Mouse (Mus musculus): ENCODE measurements around the gene Pln.

Gene Pln

DNA sequence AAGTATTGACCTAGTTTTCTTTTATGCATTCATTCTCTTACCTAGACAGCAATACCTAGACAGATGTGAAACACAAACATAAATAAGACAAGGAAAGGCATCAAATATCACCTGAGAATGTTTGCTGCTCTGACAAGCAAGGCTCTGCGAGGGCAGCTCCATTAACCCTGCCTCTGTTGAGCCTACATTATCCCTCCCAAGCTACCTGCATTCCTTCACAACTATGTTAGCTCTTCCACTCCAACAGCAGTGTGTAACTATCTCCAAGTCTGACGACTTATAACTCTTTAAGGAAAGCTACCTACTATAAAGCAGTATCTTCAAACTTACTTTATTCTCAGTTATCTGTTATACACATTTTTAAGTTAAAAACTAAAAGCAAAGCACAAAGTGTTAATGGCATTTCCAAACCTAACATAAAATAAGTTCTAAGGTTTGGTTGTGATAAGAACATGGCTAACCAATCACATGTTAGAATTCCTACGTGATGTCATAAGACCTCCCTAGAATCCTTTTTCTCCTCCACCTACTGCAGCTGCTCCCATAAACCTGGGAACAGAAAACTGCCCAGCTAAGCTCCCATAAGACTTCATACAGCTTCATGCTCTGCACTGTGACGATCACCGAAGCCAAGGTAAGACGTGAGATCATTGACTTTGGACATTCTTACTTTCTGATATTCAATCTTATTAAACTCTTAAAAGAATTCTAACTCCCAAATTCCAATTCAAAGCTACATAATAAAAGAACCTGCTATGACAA, at the start of gene Pln:
Gene Pln (plus strand): TSS at position 506 of the 762 bp plus-strand sequence.
- DNase-seq: no peak

- DNase-seq: no peak
Measured at GRCm38 (mm10) chr10:53305867-53306266, 31.6 kb upstream of the Pln start.

GRCm38 (mm10) chr10:53306674-53307073, 30.8 kb upstream of the Pln start:
- DNase-seq: no peak

DNA sequence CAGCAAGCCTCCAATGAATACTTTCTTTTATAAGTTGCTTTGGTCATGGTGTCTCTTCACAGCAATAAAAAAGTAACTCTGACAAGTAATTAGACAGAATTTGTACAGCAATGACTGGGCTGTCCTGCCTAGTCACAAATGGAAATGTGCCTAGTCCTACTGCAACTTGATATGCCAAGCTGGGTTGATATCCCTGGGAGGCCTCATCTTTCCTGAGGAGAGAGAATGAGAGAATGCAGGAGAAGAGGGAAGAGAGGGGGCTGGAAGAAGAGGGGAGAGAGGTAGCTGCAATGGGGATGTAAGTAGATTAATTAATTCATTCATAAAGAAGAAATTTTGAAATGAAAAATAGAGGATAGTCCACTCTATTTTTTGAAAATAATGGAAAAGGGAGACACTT, 14.1 kb upstream of the Pln start:
- no peak for DNase-seq

DNA sequence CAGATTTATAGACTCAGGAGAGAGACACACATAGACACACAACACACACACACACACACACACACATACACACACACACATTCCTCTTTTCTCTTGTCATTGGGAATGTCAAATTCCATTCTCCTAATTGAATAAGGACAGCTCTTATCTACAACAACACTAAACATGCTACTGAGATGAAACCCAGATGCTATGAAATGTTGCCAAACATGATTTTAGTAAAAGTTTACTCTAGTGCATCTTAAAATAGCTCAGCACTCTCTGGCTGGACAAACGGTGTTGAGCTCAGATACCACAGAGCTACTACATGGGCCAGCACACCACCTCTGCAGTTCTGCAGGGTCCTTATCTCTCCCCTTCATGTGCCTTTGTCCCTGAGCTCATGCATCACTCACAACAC, 12.8 kb upstream of the Pln start:
- no peak for DNase-seq

- no peak for DNase-seq
Measured at GRCm38 (mm10) chr10:53326367-53326766, 11.1 kb upstream of the Pln start.

GRCm38 (mm10) chr10:53329257-53329656, 8.2 kb upstream of the Pln start:
- DNase-seq: no peak

DNA sequence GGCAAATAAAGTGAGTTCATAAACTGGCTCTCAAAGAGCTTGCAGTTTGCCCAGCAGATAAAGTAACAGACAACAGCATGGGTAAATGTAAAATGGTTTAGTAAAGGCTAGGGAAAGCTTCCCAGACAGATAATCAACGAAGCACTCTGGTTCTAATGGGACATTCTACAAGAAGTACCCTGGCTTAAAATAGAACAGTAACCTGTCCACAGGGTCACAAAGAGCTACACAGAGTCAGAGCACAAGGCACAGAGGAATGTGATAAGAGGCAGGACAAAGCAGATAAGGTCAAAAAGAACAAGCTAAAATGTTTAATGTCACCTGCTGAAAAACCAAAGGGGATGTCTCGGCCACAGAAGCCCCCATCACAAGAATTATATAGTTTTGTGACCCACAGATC, 4.7 kb upstream of the Pln start:
- no peak for DNase-seq

GRCm38 (mm10) chr10:53335266-53335665, 2.2 kb upstream of the Pln start:
- no peak for DNase-seq

- DNase-seq: no peak
Measured at GRCm38 (mm10) chr10:53335974-53336373, 1.5 kb upstream of the Pln start.

GRCm38 (mm10) chr10:53339045-53339444, 1.6 kb downstream of the Pln start:
- no peak for DNase-seq

DNA sequence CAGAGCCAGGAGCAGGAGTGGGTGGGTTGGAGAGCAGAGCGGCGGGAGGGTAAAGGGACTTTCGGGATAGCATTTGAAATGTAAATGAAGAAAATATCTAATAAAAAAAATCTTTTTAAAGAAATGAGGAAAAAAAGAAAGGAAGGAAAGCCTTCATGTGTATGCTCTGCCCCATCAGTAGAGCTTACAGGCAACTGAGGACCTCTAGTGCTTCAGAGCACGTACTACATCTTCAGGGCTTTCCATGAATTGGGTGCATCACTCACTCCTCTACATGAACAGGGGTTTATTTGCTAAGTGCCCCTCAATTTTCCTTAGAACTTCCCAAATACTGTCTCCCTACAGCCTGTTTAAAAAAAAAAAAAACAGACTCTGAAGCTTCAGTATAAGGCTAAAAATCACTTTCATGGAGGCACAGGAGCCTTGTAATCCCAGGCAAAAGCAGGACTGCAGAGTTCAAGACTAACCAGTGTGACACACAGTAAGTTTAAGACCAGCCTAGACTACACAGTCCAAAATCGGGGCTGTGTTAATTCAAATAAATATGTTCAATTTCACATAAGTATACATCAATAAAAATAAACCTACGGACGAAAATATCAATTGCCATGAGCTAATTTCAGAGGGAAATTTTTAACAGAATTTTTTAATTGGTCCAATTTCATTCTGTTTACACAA, 4.0 kb downstream of the Pln start:
- no peak for DNase-seq

GRCm38 (mm10) chr10:53342166-53342728, 4.8 kb downstream of the Pln start:
- no peak for DNase-seq

DNA sequence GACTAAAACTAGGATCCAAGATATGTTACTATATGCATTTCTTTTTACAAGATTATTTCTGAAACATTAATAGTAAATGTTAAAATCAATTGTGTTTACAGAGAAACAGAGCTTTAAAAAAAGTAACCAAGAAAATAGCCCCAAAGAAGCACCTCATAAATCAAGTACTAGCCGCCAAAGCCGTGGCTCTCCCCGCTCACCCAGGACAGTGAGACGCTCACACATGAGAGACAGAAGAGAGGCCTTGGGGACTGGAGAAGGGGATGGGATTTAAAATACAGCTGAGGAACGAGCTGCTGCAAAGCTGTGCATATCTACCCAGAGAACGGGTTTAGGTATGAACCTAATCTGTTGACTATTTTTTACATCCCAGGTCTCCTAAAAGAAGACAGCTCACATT, 5.9 kb downstream of the Pln start:
- no peak for DNase-seq

DNA sequence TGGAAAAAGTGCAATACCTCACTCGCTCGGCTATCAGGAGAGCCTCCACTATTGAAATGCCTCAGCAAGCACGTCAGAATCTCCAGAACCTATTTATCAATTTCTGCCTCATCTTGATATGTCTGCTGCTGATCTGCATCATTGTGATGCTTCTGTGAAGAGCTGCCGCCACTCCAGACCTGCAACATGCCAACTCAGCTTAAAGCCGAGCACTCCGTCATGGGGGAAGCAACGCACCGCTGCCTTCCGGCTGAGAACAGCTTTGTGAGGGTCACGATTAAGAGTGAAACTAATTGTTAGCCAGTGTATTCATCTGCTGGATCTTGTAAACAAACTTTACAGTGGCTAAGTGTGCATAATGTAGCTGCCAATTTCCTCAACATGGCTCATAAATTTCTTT, 6.4 kb downstream of the Pln start:
- peak; percentile 29 to 32 for DNase-seq

GRCm38 (mm10) chr10:53345508-53345907, 8.0 kb downstream of the Pln start:
- no peak for DNase-seq

GRCm38 (mm10) chr10:53346506-53346905, 9.0 kb downstream of the Pln start:
- DNase-seq: peak in 1 of 2 experiments; percentile 46

- DNase-seq: no peak
Measured at GRCm38 (mm10) chr10:53346916-53347315, 9.4 kb downstream of the Pln start.

DNA sequence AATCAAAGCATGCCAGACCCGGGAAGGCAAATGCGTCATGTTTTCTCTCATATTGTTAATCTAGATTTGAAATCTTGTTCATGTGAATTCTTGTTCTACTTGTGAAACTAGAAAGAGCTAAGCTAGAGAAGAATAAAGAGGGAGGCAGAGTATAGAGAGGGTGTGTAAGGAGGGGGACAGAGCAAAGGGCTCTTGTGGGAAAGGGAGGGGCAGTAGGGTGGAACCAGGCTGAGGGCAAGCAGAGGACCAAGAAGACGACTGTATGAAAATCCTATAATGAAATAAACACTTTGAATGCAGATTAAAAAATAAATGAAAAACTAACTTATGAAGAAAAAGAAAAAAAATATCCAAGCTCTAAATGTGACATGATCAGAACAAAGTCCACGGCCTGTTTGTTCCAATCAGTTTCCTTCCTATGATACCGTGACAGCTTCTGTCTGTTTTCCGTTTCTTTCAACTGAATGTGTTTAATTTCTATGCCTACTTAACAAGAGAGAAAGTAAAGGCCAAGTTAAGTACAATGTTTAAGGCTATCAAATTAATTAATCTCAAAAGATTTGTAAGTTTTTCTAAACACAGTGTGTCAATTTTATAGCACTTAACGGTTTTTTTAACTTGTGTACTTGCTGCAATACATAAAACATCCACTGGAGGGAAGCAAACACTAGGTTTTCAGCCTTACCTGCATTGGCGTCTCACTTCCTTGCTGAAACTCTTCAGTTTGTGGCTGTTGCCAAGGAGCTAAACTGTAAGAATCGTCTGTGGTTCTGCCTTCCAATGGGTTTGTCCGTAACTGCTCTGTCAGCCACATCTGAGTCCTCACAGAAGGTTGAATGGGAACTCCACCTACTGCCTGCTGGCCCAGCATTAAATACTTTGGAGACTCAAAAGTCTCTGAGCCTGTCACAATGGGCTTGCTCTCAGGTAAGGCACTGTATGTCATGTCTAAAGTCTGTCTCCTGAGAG, 10.6 kb downstream of the Pln start:
- DNase-seq: peak in 1 of 2 experiments; percentile 64

DNA sequence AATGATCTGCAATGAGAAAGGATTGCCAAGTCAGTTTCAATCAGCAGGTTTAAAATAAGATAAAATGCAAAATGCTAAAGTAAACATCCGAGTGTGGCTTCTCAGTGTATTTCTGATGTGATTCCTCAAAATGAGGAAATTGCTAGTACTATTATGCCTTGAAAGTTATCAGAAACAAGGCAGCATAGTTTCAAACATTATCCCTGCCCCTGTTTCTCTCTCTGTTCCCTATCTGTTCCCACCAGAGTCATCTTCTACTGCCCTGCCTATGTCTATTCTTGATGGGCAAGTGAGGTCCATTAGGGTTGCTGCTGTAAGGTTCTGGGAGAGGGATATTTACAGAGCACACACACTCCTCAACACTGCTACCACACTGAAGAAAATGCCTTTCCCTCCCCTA, 11.8 kb downstream of the Pln start:
- no peak for DNase-seq

DNA sequence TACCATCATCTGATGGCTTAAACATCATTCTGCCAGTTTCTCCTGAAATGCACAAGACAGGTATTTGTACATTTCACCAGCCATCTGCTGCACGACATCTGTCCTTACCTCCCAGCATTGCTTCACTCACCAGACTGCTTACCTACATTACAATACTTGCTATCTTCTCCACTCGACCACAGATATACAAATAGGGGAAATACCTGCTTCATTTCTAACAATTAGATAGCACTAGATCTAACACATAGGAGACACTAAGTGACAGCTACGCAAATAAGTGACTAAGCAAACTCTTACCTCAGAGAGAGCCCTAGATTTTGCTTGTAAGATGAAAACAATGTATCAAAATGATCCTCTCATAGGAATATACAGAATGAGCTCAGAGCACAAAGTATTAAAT, 16.2 kb downstream of the Pln start:
- no peak for DNase-seq

- no peak for DNase-seq
Measured at GRCm38 (mm10) chr10:53359016-53359415, 21.5 kb downstream of the Pln start.

DNA sequence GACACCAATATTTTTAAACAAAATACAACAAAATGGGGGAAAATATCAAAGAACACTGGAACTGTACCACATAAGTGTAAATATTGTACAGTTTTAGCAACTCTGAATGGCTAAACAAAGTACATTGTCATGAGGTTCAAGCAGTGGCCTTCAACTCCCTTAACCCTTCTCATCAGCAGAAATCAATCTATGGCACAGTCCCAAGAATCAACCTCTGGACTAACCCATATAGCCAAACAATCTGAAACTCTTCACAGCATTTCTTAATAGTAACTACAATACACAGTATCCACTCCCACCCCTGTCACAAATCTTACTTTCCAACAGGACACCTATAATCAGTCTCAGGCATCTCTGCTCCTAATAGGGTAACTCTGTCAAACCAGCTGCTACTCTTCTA, 26.8 kb downstream of the Pln start:
- DNase-seq: no peak

Measured in lung, postnatal 4 days (tissue).